Mouse (Mus musculus): ENCODE measurements around the gene Tars2.
A peak's percentile ranks its signal among the peaks of the same experiment; 100 is the strongest.
"Not testable (repeated sequence)": the region's sequence is repeated elsewhere in the genome, so short reads cannot be mapped to it uniquely, and the experiment has no call there.

The Tars2 gene

DNA sequence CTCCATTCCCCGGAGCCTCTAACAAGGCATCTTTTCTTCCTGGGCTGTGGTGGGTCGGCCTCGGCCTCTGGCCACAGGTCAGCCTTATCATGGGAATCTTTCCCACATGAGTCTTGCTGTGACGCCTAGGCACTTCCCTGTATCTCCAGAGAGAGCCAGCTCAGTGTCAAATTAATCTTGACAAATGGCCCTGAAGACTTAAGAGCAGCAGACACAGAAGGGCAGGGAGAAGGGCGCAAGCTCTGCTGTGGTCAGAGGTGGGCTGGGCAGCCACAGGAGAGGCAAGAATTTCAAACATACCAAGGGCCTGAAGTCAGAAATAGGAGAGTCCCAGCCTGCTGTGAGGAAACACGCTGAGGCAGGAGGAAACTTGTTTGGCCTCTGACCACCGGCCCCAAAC, 63.6 kb downstream of the Tars2 start:
- peak in 1 of 2 experiments; percentile 39 for DNase-seq (ENCODE audit: low spot score in 2 of 2)

DNA sequence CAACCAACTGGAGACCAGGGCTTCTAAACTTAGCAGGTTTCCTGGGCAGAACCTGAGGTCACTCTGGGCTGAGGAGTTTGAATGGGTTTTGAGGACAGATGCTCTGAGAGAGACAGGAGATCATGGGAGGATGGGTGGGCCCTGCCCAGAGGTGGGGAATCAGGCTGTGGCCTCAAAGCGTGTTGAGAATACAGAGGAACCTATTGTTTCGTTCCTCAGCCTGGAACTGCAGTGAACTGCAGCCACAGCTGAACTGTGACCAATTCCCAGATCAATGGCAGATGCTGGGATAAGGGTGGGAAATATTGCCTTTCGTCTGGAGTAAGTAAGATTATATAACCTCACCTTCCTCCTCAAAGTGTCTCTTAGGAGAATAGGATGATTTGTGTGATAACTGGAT, 64.2 kb downstream of the Tars2 start:
- DNase-seq (ENCODE audit: low spot score in 2 of 2): no peak

DNA sequence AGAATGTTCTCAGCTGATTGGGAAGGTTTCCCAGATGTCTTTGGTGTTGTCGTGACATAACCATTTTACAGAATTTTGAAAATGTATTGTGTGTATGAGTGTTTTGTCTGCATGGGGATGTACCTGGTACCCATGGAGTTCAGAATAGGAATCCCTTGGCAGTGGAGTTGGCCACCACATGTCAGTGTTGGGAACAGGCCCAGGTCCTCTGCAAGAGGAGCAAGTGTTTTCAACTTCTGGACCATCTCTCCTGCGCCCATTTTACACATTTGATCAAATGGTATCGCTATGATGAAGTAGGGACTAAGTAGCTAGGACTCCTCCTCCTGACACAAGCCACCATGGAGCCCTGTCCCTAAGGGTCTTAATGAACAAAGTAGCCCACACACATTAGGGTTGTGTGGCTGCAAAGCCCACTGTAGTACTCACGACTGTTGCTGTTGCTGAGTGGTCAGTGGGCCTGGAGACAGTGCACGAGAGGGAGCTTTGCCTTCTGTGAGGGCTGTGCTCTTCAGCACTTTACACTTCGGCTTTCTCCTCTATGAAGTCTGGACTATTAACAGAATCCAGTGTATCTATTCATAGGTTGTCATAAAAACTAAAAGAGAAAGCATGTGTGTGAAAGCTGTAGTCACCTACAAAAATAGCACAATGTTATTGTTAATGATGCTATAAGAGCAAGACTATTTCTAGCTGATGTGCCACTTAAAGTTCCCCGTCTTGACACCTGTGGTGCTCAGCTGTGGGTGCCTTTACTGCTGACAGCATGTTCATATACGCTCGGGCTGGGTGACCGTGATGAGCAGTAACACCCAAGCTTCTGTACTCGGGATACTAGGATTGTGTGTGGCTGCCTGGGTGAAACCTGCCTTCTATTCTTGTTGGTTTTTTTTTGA, 65.0 kb downstream of the Tars2 start:
- no peak for DNase-seq (ENCODE audit: low spot score in 2 of 2)

DNA sequence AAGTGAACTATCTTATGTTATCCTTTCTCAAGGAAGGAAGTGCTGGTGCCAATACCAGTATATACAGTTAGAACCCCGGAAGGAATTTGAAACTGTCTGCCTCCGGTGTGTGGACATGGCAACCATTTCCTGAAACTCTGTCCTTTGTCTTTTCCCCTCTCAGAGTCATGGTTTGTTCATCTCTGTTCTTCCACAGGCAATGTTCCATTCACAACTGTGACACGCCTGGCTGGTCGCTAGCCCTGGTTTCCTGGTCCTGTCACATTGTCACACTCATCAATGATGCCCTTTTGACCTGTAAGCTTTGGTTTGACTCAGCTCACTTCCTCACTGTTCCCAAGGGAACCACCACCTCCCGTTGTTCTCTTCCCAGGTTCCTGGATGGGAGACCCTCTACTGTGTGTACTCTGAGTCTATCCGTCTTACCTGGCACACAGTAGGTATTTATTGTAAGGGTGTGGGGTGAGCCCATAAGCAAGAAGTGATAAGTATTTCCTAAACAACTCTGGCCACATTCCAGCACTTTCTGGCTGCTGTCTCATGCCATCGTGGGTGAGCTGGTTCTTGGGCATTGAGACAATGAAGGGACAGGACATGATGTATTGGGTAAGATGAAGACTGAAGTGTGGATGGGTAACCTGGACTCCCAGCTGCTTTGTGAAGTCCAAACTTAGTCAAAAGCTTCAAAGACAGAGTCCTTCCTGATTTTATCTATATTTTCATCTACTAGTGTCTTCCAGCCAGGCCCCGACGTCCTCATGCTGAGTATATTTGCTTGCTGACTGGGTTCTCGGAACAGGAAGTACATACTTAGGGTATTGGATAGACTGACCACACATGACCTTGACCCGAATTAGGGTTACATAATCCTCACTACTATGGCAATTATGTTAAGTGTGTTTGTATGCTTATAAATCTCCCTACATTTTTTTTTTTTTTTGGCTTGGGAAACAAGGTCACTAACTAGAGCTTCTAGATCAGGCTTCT, 65.9 kb downstream of the Tars2 start:
- DNase-seq (ENCODE audit: low spot score in 2 of 2): no peak

DNA sequence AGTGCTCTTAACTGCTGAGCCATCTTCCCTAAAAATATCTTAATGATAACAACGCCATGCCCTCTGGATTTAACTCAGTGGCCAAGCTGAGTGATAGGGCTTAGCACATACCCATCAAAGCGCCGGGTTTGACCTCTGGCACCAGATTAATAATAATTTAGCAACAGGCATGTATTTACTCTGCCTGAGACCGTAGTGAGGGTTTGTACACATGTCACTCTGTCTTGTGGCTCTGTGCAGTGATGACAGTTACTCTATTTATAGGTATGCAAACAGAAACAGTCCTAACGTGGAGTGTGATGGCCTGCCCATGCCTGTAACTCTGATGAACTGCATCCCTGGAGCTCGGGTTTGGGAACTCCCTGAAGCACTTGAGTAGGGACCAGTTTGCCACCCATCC, 67.3 kb downstream of the Tars2 start:
- no peak for DNase-seq (ENCODE audit: low spot score in 2 of 2)

DNA sequence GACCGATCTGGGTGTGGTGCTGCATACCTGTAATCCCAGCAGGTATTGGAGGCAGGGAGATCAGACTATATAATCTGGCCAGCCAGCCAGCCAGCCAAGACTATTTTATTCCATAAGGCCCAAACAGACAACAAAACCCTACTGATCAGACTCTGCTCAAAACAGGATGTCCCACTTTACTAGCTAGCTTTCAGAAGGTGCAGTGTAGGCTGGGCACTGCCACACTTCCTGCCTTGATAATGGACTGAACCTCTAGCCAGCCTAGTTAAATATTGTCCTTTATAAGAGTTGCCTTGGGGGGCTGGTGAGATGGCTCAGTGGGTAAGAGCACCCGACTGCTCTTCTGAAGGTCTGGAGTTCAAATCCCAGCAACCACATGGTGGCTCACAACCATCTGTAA, 69.5 kb downstream of the Tars2 start:
- DNase-seq (ENCODE audit: low spot score in 2 of 2): not testable (repeated sequence)
